Mouse (Mus musculus): ENCODE results near the gene B9d1. TPM values are rescaled to one million over a fixed set of nuclear protein-coding genes. Genes with fewer than 3 reads are reported as not detected.

Gene B9d1
- total RNA-seq, 4 experiments from 2014 or later: 7.9 to 11.2 (median 8.3) TPM

DNA sequence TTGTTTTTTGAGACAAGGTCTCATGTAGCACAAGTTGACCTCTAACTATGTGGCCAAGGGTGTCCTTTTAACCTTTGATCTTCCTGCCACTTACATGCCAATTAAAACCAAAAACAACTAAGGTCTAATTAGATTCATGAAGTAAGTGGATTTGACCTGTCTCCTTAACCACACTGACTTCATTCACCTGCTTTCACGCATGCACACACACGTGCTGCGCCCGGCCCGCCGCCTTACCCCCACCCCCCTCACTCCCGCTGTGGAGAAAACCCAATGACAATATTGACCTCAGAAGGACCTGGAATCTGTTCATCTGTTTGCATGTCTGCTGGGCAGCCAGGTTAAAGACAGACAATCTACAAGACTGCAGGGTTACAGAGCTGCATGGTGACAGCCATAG lies 35.7 kb downstream of the B9d1 start:
- DNase-seq (ENCODE audit: low spot score): no peak

DNA sequence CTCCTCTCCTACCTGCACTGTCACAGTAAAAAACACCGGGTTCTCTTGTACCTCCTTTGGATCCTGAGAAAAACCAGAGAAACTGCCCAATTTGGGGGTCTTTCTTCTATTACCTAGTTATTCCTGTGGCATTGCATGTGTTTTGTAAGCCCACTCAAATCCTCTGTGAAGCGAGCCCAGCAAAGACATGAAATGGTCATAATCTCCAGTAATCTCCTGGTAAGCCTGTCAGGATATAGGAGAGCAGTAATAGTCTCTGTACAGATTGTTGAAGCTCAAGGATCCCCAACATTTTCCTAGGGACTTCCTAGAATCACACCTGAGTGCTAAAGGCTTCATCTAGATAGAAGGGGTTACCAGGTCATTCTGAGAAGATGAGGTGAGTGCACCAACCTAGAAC lies 36.2 kb downstream of the B9d1 start:
- no peak for DNase-seq (ENCODE audit: low spot score)

DNA sequence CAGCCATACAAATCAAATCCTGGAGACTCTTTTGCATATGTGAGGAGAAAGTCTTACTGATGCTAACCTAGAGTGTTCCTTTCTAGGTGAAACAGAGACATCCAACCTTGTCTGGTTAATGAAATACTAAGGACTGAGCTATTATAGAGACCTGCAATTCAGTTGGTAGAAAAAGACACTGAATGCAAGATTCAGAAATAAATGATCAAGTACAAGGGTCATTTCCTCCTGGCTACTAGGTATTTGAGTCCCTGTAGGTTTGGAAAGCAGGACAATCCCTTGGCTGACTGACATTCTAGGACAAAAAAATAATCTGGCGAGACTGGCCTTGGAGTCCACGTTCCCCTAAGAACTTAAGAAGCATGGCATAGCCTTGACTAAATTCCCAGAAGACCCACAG lies 40.6 kb downstream of the B9d1 start:
- DNase-seq (ENCODE audit: low spot score): no peak

DNA sequence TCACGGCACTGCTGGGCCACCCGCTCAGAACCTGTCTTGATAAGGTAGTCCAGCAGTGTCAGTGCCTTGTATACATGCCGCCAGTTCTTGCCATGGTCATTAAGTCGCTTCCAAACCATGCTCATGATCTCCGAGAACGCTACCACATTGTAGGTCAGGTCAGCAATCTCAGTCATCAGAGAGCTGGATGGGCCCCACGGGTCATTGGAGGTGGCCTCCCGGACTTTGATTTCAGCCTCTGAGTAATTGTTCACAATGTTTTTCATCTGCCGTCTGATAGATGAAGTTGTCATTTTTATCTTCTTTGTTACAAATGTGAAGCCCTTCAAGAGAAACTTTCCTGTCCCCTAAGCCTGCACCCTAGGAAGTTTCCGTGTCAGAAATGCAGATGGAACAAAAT lies 41.5 kb downstream of the B9d1 start:
- no peak for DNase-seq (ENCODE audit: low spot score)

DNA sequence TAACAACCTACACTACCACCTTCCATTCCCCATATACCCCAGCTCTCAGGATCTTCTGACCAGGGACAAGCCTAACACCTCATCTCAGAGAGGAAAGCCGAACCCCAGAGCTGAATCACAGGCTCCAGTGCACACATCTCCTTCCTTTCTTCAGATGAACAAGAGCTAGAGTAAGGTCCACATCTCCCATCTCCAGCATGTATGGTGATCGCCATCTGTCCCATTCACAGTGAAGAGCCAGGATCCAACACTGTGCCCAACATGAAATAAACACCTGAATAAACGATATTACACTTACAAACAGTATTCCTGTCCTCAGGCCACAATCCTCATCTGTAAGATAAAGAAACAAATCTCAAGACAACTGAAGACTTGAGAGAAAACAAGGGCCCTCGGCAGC lies 42.8 kb downstream of the B9d1 start:
- no peak for DNase-seq (ENCODE audit: low spot score)

DNA sequence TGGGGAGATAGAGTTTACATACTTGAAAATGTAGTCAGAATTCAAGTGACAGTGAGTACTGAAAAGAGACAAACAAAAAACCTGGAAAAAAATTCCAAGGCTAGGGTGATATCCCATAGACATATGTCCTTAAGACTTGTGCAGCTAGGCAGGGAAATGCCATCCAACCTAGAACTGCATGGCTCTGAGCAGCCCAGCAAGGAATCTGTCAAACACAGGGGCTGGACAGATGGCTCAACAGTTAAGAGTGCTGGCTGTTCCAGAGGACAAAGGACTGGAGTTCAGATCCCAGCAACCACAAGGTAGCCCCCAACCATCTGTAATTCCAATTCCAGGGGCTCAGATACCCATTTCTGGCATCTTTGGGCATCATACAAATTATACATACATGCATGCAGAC lies 45.7 kb downstream of the B9d1 start:
- no peak for DNase-seq (ENCODE audit: low spot score)

DNA sequence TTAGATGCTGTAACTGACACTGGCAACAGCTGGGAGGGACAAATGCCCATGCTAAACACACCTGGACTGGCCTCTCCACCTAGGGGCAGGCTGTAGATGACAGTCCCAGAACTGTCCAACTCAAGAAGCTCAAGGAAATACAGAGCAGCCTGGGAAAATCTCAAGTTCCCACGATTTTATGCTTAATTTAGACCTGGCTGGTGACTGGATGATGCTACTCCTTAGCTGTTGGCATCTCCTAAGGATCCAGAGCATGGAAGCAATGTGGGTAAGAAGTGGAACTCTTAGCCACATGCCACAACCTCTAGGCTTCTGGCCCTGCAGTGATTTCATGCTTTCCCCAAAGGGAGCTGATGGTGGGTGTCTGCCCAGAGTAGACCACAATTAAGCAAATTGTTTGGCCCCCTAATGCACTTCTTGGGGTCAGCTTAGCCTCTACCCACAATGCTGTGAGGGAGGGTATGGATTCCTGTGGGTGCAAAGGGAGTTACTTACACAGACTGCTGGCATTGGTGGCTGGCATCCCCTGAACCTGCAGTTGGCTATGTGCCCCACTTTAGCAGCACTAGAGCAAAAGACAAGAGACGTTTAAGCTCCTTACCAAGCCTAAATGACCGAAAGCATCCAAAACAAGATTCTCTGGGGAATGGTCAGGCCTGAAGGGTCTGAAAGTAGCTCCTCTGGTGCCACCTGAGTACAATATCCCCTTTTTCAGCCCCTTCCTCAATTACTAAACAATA lies 48.2 kb downstream of the B9d1 start:
- no peak for DNase-seq (ENCODE audit: low spot score)

DNA sequence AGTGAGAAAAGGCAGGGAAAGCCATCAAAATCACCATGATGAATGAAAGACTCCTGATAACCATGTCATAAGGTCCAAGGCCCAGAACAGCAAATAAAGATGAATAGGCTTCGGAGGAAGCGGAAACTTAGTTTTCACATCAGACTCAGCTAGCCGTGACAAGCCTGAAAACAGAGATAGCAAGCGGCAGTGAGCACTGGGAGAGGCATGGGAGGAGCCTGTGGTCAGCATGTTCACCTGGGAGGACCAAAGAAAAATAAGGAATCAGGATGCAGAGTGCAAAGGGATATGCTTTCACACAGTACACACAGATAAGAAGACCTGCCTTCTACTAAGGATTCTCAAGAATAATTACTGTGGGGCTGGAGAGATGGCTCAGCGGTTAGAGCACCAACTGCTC lies 54.6 kb downstream of the B9d1 start:
- no peak for DNase-seq (ENCODE audit: low spot score)

DNA sequence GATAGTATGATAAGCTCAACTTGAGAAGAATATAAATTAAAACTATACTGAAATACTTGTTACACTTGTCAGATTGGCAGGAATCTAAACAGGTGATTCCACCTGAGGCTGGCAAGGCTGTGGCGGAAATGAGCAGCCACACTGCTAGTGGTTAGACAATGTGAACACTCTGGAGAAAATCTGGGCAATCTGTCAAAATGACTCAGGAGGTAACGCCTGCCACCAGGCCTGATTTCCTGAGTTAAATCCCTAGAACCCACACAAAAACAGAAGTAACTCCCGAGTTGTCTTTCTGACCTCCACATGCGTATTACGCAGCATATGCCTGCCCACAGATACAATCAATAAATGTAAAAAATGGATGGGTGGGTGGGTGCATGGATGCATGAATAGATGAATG lies 57.5 kb downstream of the B9d1 start:
- peak; percentile 62 for DNase-seq (ENCODE audit: low spot score)

Other genes starting within 250 kb of the B9d1 start
- gene Aldh3a2, start 237.7 kb upstream of the B9d1 start, total RNA-seq (2022): 10 to 100 TPM; 32.4 to 40.9 (median 34.3) TPM
- gene Slc47a2, start 162.3 kb upstream of the B9d1 start, total RNA-seq (2022): under 1 TPM in 3 of 4 experiments, not detected in 1; 0.09 to 0.14 (median 0.13) TPM
- gene Slc47a1, start 126.8 kb upstream of the B9d1 start, total RNA-seq (2022): 10 to 100 TPM; 24.9 to 31.1 (median 29.5) TPM
- under 1 TPM in 3 of 4 experiments, not detected in 1; 0.12 to 0.14 (median 0.14) TPM for gene Rnf112, start 51.0 kb upstream of the B9d1 start, total RNA-seq (2022)
- gene Mfap4, start 19.7 kb upstream of the B9d1 start, total RNA-seq (2022): 10 to 100 TPM in 2 of 4 experiments, 1 to 10 TPM in 2; 7.9 to 11.9 (median 9.9) TPM
- gene Mapk7, start 10.7 kb upstream of the B9d1 start, total RNA-seq (2022): 1 to 10 TPM; 4.3 to 5.1 (median 4.7) TPM
- 10 to 100 TPM; 21.1 to 28.0 (median 23.5) TPM for gene Epn2, start 74.5 kb downstream of the B9d1 start, total RNA-seq (2022)
- 10 to 100 TPM in 3 of 4 experiments, 1 to 10 TPM in 1; 8.5 to 12.2 (median 11.5) TPM for gene Grap, start 148.1 kb downstream of the B9d1 start, total RNA-seq (2022)
- gene Fam83g, start 178.9 kb downstream of the B9d1 start, total RNA-seq (2022): under 1 TPM; 0.19 to 0.41 (median 0.28) TPM
- gene Slc5a10, start 215.7 kb downstream of the B9d1 start, total RNA-seq (2022): not detected

Data from heart, adult 8-10 months (tissue).